Mouse (Mus musculus): ENCODE results near the gene C530025M09Rik. TPM values are rescaled to one million over a fixed set of nuclear protein-coding genes. Genes with fewer than 3 reads are reported as not detected.

The C530025M09Rik gene
- polyA plus RNA-seq (2014; fragmentation: Nextera tagmentation; extraction: Ambion mirVana): not detected in 2 replicates

DNA sequence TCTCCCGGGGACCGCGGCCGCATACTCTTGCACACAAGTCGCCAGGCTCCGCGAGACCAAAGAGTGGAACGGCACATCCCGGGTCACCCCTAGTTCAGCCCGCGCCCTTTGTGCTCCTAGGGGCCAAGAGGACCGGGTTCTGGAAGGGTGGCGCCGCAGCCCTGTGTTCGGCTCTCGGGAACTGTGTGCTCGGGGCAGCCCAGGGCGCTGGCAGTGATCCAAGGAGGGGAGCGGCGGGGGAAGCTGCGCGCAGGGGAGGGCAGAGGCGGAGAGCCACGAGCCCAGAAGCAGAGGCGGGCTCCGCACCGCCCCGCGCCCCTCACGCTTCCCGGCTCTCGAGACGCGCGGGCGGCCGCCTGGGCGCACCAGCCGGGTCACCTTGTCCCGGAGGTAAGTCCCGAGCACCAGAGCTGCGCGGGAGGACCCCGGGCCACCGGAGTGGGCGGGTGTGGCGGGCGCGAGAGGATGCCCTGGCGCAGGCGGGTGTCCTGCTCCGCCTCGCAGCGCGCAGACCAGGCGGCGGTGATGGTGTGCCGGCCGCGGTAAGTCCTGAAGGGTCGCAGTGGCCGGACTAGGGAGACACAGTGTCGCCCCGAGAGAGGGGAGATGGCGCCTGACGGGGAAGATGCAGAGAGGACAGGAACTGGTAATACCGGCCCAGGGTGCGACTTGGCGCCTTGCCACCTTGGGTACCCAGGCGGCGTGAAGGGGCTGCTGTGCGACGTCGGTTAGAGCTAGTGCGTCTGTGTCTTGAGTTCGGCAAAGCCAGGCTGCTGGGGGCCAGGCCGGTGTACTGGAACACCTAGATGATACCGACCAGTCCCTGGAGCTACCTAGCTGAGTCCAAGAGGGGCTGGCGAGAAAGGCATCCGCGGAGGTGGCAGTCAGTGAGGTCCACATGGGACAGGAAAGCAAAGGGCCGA is at the start of gene C530025M09Rik:
C530025M09Rik (minus strand) TSS at position 678 of the 923 bp plus-strand sequence.
- peak; percentile 92 for ATAC-seq (replicated peaks; ENCODE audit: insufficient number of reproducible peaks, low FRiP score, low TSS enrichment, low read depth)
- Histone ChIP-seq H3K27me3 (ENCODE audit: control insufficient read depth, insufficient read depth, low read length) (peaks cover 19% of the 10 kb centered on the region), H3K27ac (replicated peaks; ENCODE audit: low read depth, low read length) (no peak within 1 kb of the TSS), H3K36me3 (replicated peaks; ENCODE audit: control insufficient read depth, insufficient read depth, low read depth, low read length) (no peaks in the 10 kb centered on the region), H3K9ac (replicated peaks; ENCODE audit: low read length) (peak within 1 kb of the TSS; percentile 54), H3K9me3 (replicated peaks; ENCODE audit: control insufficient read depth, low read length) (no peaks in the 10 kb centered on the region), H3K4me2 (ENCODE audit: low read depth, low read length) (peak within 1 kb of the TSS; percentile 89), H3K4me3 (ENCODE audit: low read depth, low read length) (peak within 1 kb of the TSS; percentile 42), H3K4me1 (ENCODE audit: control insufficient read depth, insufficient read depth, low read length) (no peaks in the 10 kb centered on the region)
- under 1% methylated on average over 64 of the region's 82 CpGs for WGBS
- DNase-seq (ENCODE audit: low spot score): peak; percentile 69

DNA sequence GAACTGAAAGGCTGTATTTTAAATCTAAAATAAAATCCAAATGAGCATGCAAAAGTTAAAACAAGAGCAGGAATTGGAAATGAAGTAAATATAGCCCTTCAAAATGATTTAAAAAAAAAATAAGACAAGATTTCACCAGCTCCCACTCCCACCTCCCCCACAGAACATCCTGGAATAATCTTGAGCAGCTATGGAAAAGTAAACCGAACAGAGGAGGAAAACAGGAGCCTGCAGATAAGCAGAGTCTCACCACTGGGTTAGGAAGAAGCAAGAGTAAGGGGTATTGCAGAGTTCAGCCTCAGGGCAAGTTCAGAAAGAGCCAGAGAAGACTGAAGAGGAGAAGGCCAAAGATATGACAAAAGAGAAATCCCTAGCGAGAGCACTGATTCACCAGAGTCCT is 46.9 kb upstream of the C530025M09Rik start:
- 57% methylated on average over 2 of the region's 2 CpGs for WGBS
- ATAC-seq (replicated peaks; ENCODE audit: insufficient number of reproducible peaks, low FRiP score, low TSS enrichment, low read depth): no peak
- H3K9me3 ChIP-seq (replicated peaks; ENCODE audit: control insufficient read depth, low read length): no peaks in the 10 kb centered on the region

DNA sequence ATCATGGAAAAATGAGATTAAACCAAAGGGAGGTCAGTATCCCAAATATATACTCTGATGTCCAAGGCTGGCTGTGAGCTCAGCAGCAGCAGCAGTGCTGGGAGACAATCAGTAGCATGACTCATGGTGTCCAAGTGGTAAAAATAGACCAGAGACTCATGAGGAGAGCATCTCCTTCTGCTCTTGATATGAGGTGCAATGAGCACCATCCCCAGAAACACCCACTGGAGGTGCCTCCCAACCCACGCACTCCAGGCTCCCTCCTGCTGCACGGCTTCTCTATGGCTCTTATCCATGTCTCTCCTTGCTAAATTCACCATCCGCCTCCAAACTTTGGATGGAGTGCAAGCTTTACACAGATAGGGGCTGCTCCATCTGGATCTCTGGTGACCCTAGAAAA is 42.3 kb upstream of the C530025M09Rik start:
- H3K27ac ChIP-seq (replicated peaks; ENCODE audit: low read depth, low read length): no peak overlapping the region
- H3K4me2 ChIP-seq (ENCODE audit: low read depth, low read length): no peak overlapping the region
- H3K4me1 ChIP-seq (ENCODE audit: control insufficient read depth, insufficient read depth, low read length): no peaks in the 10 kb centered on the region
- ATAC-seq (replicated peaks; ENCODE audit: insufficient number of reproducible peaks, low FRiP score, low TSS enrichment, low read depth): no peak
- no peak for DNase-seq (ENCODE audit: low spot score)
- no peaks in the 10 kb centered on the region for H3K9me3 ChIP-seq (replicated peaks; ENCODE audit: control insufficient read depth, low read length)
- H3K27me3 ChIP-seq (ENCODE audit: control insufficient read depth, insufficient read depth, low read length): no peaks in the 10 kb centered on the region
- H3K36me3 ChIP-seq (replicated peaks; ENCODE audit: control insufficient read depth, insufficient read depth, low read depth, low read length): no peaks in the 10 kb centered on the region
- H3K9ac ChIP-seq (replicated peaks; ENCODE audit: low read length): no peak overlapping the region
- 89% methylated on average over 3 of the region's 3 CpGs for WGBS
- no peak overlapping the region for H3K4me3 ChIP-seq (ENCODE audit: low read depth, low read length)

More for the DNA sequence above, 46.9 kb upstream of the C530025M09Rik start:
- H3K4me2 ChIP-seq (ENCODE audit: low read depth, low read length): no peak overlapping the region
- no peak overlapping the region for H3K4me3 ChIP-seq (ENCODE audit: low read depth, low read length)
- no peak for DNase-seq (ENCODE audit: low spot score)
- no peak overlapping the region for H3K9ac ChIP-seq (replicated peaks; ENCODE audit: low read length)
- H3K36me3 ChIP-seq (replicated peaks; ENCODE audit: control insufficient read depth, insufficient read depth, low read depth, low read length): no peaks in the 10 kb centered on the region
- no peak overlapping the region for H3K27ac ChIP-seq (replicated peaks; ENCODE audit: low read depth, low read length)
- H3K27me3 ChIP-seq (ENCODE audit: control insufficient read depth, insufficient read depth, low read length): no peaks in the 10 kb centered on the region
- no peaks in the 10 kb centered on the region for H3K4me1 ChIP-seq (ENCODE audit: control insufficient read depth, insufficient read depth, low read length)

DNA sequence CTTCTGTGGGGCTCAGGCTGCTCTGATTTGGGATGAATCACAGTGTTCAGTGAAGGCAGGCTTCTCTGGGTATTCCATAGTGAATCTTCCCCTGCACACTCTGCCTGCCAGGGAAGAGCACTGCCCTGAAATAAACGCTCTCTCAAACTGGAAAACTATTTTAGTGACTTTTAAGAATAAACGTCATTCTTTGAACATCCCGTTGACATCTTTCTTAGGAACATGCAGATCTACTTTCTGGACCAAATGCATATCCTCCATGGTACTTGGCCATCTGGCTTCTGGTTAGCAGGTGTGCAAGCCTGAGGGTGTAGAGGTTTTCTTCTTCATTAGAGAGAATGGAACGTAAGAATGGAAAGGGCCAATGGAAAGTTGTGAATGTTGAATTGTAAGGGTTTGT is 41.5 kb upstream of the C530025M09Rik start:
- Histone ChIP-seq H3K4me2 (ENCODE audit: low read depth, low read length) (no peak overlapping the region), H3K27ac (replicated peaks; ENCODE audit: low read depth, low read length) (no peak overlapping the region), H3K4me1 (ENCODE audit: control insufficient read depth, insufficient read depth, low read length) (no peaks in the 10 kb centered on the region), H3K4me3 (ENCODE audit: low read depth, low read length) (no peak overlapping the region), H3K9me3 (replicated peaks; ENCODE audit: control insufficient read depth, low read length) (no peaks in the 10 kb centered on the region), H3K9ac (replicated peaks; ENCODE audit: low read length) (no peak overlapping the region), H3K27me3 (ENCODE audit: control insufficient read depth, insufficient read depth, low read length) (no peaks in the 10 kb centered on the region), H3K36me3 (replicated peaks; ENCODE audit: control insufficient read depth, insufficient read depth, low read depth, low read length) (no peaks in the 10 kb centered on the region)
- DNase-seq (ENCODE audit: low spot score) (no peak), ATAC-seq (replicated peaks; ENCODE audit: insufficient number of reproducible peaks, low FRiP score, low TSS enrichment, low read depth) (no peak)
- 90% methylated on average over 4 of the region's 4 CpGs for WGBS

DNA sequence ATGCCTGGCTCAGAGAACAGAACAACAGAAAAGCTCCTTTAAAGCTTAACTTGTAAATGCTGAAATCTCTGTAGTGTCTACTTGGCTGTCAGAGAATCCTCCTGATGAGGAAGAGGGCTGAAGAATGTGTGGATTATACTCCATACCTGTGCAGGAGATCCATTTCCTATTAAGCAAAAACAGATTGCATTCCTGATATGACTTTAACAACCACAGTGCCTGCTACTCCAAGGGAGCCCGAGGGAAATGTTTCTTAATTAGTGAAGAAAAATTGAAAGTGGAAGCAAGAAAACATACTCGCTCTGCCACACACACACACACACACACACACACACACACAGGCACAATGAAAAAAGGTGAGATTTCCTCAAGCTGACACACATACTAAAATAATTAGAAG is 39.5 kb upstream of the C530025M09Rik start:
- ATAC-seq (replicated peaks; ENCODE audit: insufficient number of reproducible peaks, low FRiP score, low TSS enrichment, low read depth): no peak
- Histone ChIP-seq H3K4me2 (ENCODE audit: low read depth, low read length) (no peak overlapping the region), H3K9me3 (replicated peaks; ENCODE audit: control insufficient read depth, low read length) (no peaks in the 10 kb centered on the region), H3K9ac (replicated peaks; ENCODE audit: low read length) (no peak overlapping the region), H3K36me3 (replicated peaks; ENCODE audit: control insufficient read depth, insufficient read depth, low read depth, low read length) (no peaks in the 10 kb centered on the region), H3K4me3 (ENCODE audit: low read depth, low read length) (no peak overlapping the region), H3K4me1 (ENCODE audit: control insufficient read depth, insufficient read depth, low read length) (no peaks in the 10 kb centered on the region), H3K27me3 (ENCODE audit: control insufficient read depth, insufficient read depth, low read length) (no peaks in the 10 kb centered on the region), H3K27ac (replicated peaks; ENCODE audit: low read depth, low read length) (no peak overlapping the region)
- no peak for DNase-seq (ENCODE audit: low spot score)
- 74% methylated on average over 2 of the region's 2 CpGs for WGBS

DNA sequence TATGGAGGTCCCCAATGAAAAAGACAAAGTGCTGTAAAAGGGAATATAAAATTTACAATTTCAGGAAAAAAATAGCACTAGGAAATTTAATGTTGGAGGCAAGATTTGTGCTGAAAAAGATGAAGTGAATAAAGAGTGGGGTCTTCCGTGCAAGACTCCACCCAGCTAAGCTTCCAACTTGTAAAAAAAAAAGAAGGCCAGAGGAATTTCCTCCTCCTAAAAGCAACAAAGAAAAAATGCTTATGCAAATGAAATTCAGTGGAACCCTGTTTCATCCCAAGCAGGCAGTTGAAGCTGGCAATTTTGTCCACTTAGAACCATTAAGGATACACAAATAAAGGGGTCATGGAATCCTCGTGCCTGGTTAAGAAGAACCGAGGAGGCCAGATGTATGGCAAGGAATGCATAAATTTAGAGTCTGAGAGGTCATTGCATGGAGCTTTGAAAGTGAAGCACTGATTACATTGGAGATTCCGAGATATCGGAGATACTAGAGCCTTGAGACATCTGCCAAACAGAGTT is 35.0 kb upstream of the C530025M09Rik start:
- H3K9me3 ChIP-seq (replicated peaks; ENCODE audit: control insufficient read depth, low read length): no peaks in the 10 kb centered on the region
- no peaks in the 10 kb centered on the region for H3K27me3 ChIP-seq (ENCODE audit: control insufficient read depth, insufficient read depth, low read length)
- no peak overlapping the region for H3K4me3 ChIP-seq (ENCODE audit: low read depth, low read length)
- 55% methylated on average over 5 of the region's 5 CpGs for WGBS
- H3K4me2 ChIP-seq (ENCODE audit: low read depth, low read length): no peak overlapping the region
- no peak for DNase-seq (ENCODE audit: low spot score)
- H3K27ac ChIP-seq (replicated peaks; ENCODE audit: low read depth, low read length): no peak overlapping the region
- no peaks in the 10 kb centered on the region for H3K4me1 ChIP-seq (ENCODE audit: control insufficient read depth, insufficient read depth, low read length)
- no peak overlapping the region for H3K9ac ChIP-seq (replicated peaks; ENCODE audit: low read length)
- H3K36me3 ChIP-seq (replicated peaks; ENCODE audit: control insufficient read depth, insufficient read depth, low read depth, low read length): no peaks in the 10 kb centered on the region
- ATAC-seq (replicated peaks; ENCODE audit: insufficient number of reproducible peaks, low FRiP score, low TSS enrichment, low read depth): no peak

DNA sequence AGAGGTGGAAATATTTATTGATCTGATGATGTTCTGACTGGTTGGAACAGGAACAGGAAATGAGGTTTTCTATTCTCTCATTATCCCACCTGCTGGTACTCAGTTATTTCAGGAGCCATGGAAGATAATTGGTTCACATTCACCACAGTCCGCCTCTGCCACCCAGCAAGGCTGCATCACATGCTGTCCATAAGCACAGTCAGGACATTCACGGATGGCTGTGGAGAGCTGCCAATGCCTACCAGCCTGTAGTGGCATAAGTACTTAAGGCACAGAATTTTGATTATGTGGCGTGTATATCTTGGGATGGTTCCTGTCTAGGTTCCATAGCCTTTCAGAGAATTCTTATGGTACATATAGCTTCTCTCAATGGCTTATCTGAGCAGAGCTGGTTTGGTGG is 30.0 kb upstream of the C530025M09Rik start:
- Histone ChIP-seq H3K4me1 (ENCODE audit: control insufficient read depth, insufficient read depth, low read length) (no peaks in the 10 kb centered on the region), H3K36me3 (replicated peaks; ENCODE audit: control insufficient read depth, insufficient read depth, low read depth, low read length) (no peaks in the 10 kb centered on the region), H3K27me3 (ENCODE audit: control insufficient read depth, insufficient read depth, low read length) (no peaks in the 10 kb centered on the region), H3K4me3 (ENCODE audit: low read depth, low read length) (no peak overlapping the region), H3K27ac (replicated peaks; ENCODE audit: low read depth, low read length) (no peak overlapping the region), H3K9me3 (replicated peaks; ENCODE audit: control insufficient read depth, low read length) (no peaks in the 10 kb centered on the region), H3K4me2 (ENCODE audit: low read depth, low read length) (no peak overlapping the region), H3K9ac (replicated peaks; ENCODE audit: low read length) (no peak overlapping the region)
- ATAC-seq (replicated peaks; ENCODE audit: insufficient number of reproducible peaks, low FRiP score, low TSS enrichment, low read depth) (no peak), DNase-seq (ENCODE audit: low spot score) (no peak)
- WGBS: 91% methylated on average over 3 of the region's 3 CpGs

DNA sequence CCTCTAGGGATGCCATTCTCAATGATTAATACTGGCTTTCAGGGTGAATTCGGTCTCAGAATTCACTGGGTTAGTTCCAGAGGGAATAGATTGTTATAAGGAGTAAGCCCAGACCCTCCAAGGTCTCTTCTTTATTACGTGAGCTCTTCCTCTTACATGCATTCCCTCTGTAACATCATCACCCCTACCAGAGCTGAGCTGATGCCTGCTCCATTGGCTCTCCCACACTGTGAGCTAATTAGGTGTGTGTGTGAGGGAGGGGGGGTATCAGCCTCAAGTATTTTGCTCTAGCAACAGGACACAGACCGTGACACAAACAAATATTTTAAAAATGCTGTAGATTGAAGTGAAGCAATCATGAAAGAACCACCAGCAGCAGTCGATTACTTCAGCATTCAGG is 17.8 kb upstream of the C530025M09Rik start:
- ATAC-seq (replicated peaks; ENCODE audit: insufficient number of reproducible peaks, low FRiP score, low TSS enrichment, low read depth): no peak
- WGBS: 65% methylated on average over 4 of the region's 4 CpGs
- DNase-seq (ENCODE audit: low spot score): no peak
- H3K9ac ChIP-seq (replicated peaks; ENCODE audit: low read length): no peak overlapping the region
- no peaks in the 10 kb centered on the region for H3K27me3 ChIP-seq (ENCODE audit: control insufficient read depth, insufficient read depth, low read length)
- H3K27ac ChIP-seq (replicated peaks; ENCODE audit: low read depth, low read length): no peak overlapping the region
- no peaks in the 10 kb centered on the region for H3K36me3 ChIP-seq (replicated peaks; ENCODE audit: control insufficient read depth, insufficient read depth, low read depth, low read length)
- H3K4me1 ChIP-seq (ENCODE audit: control insufficient read depth, insufficient read depth, low read length): no peaks in the 10 kb centered on the region
- no peaks in the 10 kb centered on the region for H3K9me3 ChIP-seq (replicated peaks; ENCODE audit: control insufficient read depth, low read length)
- H3K4me3 ChIP-seq (ENCODE audit: low read depth, low read length): no peak overlapping the region
- H3K4me2 ChIP-seq (ENCODE audit: low read depth, low read length): no peak overlapping the region
